Comparison of ENCODE assay signal across 8 mouse cellular contexts in genomic region chr2:3228475-3228874, GRCm38 (mm10). TPM values are rescaled to one million over a fixed set of nuclear protein-coding genes. Genes with fewer than 3 reads are reported as not detected.
DNase-seq lines count a peak whose midpoint lies in the region; ATAC-seq and TF ChIP-seq lines count a peak whose summit lies in the region.

No protein-coding gene starts in this region.

- no peak overlapping the region for H3K9ac ChIP-seq in intestine, embryonic 16.5 days (ENCODE audit: low read depth, low read length)
- H3K9ac ChIP-seq in midbrain, embryonic 16.5 days (ENCODE audit: low read depth, low read length), result no peak overlapping the region

- H3K4me1 ChIP-seq in thymus, adult 2 months (replicated peaks; ENCODE audit: control insufficient read depth, insufficient read depth, low read length), result no peaks in the 10 kb centered on the region
- no peaks in the 10 kb centered on the region for H3K4me1 ChIP-seq in intestine, embryonic 16.5 days (ENCODE audit: control insufficient read depth, insufficient read depth, low read length)
- H3K4me1 ChIP-seq in midbrain, embryonic 16.5 days (ENCODE audit: control insufficient read depth, insufficient read depth, low read length), result no peaks in the 10 kb centered on the region

- peak; percentile 43 to 49 for DNase-seq in cerebellum, postnatal 10 days
- no peak for DNase-seq in cerebellum, adult 8-10 months
- DNase-seq in thymus, adult 2 months, result peak; percentile 3
- DNase-seq in thymus, adult 18-20 months, result no peak
- no peak for DNase-seq in right cerebral cortex, adult 18-20 months
- DNase-seq in layer of hippocampus, postnatal 14 days (ENCODE audit: low spot score in 2 of 2), result no peak

- 88% methylated on average over 4 of the region's 4 CpGs for WGBS in thymus, adult 2 months
- 76% methylated on average over 4 of the region's 4 CpGs for WGBS in intestine, embryonic 16.5 days
- WGBS in midbrain, embryonic 16.5 days, result 78% methylated on average over 4 of the region's 4 CpGs

- TF ChIP-seq CTCF in thymus, adult 2 months (IDR thresholded peaks at IDR 0.05; ENCODE audit: borderline replicate concordance, control insufficient read depth, extremely low read depth, insufficient read depth, low read length, poor library complexity), result no peak

- H3K36me3 ChIP-seq in thymus, adult 2 months (ENCODE audit: control insufficient read depth, insufficient read depth, low read length), result no peaks in the 10 kb centered on the region
- peaks cover 7% of the 10 kb centered on the region for H3K36me3 ChIP-seq in intestine, embryonic 16.5 days (ENCODE audit: control insufficient read depth, insufficient read depth, low read length)
- H3K36me3 ChIP-seq in midbrain, embryonic 16.5 days (ENCODE audit: control insufficient read depth, insufficient read depth, low read length), result peaks cover 16% of the 10 kb centered on the region

- H3K27me3 ChIP-seq in thymus, adult 2 months (ENCODE audit: control insufficient read depth, insufficient read depth, low read length), result no peaks in the 10 kb centered on the region
- H3K27me3 ChIP-seq in intestine, embryonic 16.5 days (replicated peaks; ENCODE audit: control insufficient read depth, insufficient read depth, low read length), result no peaks in the 10 kb centered on the region
- no peaks in the 10 kb centered on the region for H3K27me3 ChIP-seq in midbrain, embryonic 16.5 days (ENCODE audit: control insufficient read depth, insufficient read depth, low read depth, low read length)

- TF ChIP-seq POLR2A in thymus, adult 2 months (IDR thresholded peaks at IDR 0.05; ENCODE audit: control insufficient read depth, extremely low read depth, insufficient read depth, low read length, poor library complexity), result no peak

- H3K4me2 ChIP-seq in intestine, embryonic 16.5 days (ENCODE audit: low read depth, low read length), result no peak overlapping the region
- no peak overlapping the region for H3K4me2 ChIP-seq in midbrain, embryonic 16.5 days (ENCODE audit: low read length)

- H3K9me3 ChIP-seq in intestine, embryonic 16.5 days (ENCODE audit: control insufficient read depth, low read length), result no peaks in the 10 kb centered on the region
- H3K9me3 ChIP-seq in midbrain, embryonic 16.5 days (replicated peaks; ENCODE audit: control insufficient read depth, low read length, poor library complexity, severe bottlenecking), result no peaks in the 10 kb centered on the region

- H3K27ac ChIP-seq in thymus, adult 2 months (ENCODE audit: control insufficient read depth, insufficient read depth, low read length), result no peak overlapping the region
- no peak overlapping the region for H3K27ac ChIP-seq in intestine, embryonic 16.5 days (ENCODE audit: low read length)
- H3K27ac ChIP-seq in midbrain, embryonic 16.5 days (ENCODE audit: low read length), result no peak overlapping the region

- no peak overlapping the region for H3K4me3 ChIP-seq in thymus, adult 2 months (ENCODE audit: control insufficient read depth, insufficient read depth, low read length)
- no peak overlapping the region for H3K4me3 ChIP-seq in intestine, embryonic 16.5 days (ENCODE audit: low read length)
- H3K4me3 ChIP-seq in midbrain, embryonic 16.5 days (ENCODE audit: low read depth, low read length), result no peak overlapping the region

- ATAC-seq in intestine, embryonic 16.5 days, result peak; percentile 50
- 0 out of 2 replicates have a peak, but pooled peaks have one; percentile 52 for ATAC-seq in midbrain, embryonic 16.5 days

RNA-seq across cellular contexts. Expression of gene Nmt2, which starts 55.5 kb away (rescaled TPM):
- polyA plus RNA-seq in thymus, adult 2 months (2012; rRNA removed), result 7.4 and 8.1 TPM in 2 replicates
- 37.5 and 38.3 TPM in 2 replicates for polyA plus RNA-seq in intestine, embryonic 16.5 days (2015; fragmentation: Nextera tagmentation; extraction: Ambion mirVana)
- 121 and 122 TPM in 2 replicates for polyA plus RNA-seq in midbrain, embryonic 16.5 days (2015; fragmentation: Nextera tagmentation; extraction: Ambion mirVana)
- 10 to 100 TPM; 71.5 to 73.1 TPM for total RNA-seq in layer of hippocampus, postnatal 14 days (2021)

Comparison
In these comparisons a context has a peak if more than half of its experiments do, and no peak if none do; other contexts are left out.
1. DNase-seq: peak in cerebellum, postnatal 10 days (2 of 2) and thymus, adult 2 months (single experiment); none in cerebellum, adult 8-10 months (single experiment), thymus, adult 18-20 months (0 of 2), right cerebral cortex, adult 18-20 months (single experiment) and layer of hippocampus, postnatal 14 days (0 of 2).